Mouse (Mus musculus) limb, embryonic 10.5 days (tissue): ENCODE results near the gene Fignl1. TPM values are rescaled to one million over a fixed set of nuclear protein-coding genes. Genes with fewer than 3 reads are reported as not detected.

Experiments used
- DNase-seq: peaks from one replicate; pipeline ENCODE4 v3.0.0-alpha.2; 2017; ENCODE audit warnings: low spot score
- H3K27ac ChIP-seq: fragments of 300-500 bp; sonication (generic); 2 replicates; pipeline ENCODE4 v1.5.1; 2016; ENCODE audit warnings: mild to moderate bottlenecking
- H3K27me3 ChIP-seq: fragments of 300-500 bp; sonication (generic); 2 replicates; pipeline ENCODE4 v1.6.1; 2016; ENCODE audit warnings: low read depth, mild to moderate bottlenecking; ENCODE audit not compliant: poor library complexity, severe bottlenecking
- H3K36me3 ChIP-seq: fragments of 300-500 bp; sonication (generic); 2 replicates; pipeline ENCODE4 v1.6.1; 2016; ENCODE audit warnings: mild to moderate bottlenecking, moderate library complexity
- H3K4me1 ChIP-seq: fragments of 300-500 bp; sonication (generic); 2 replicates; pipeline ENCODE4 v1.6.1; 2016
- H3K4me3 ChIP-seq: fragments of 300-500 bp; sonication (generic); 2 replicates; pipeline ENCODE4 v1.5.1; 2016; ENCODE audit warnings: mild to moderate bottlenecking, moderate library complexity
- H3K9me3 ChIP-seq: fragments of 300-500 bp; sonication (generic); replicated peaks from 2 replicates; pipeline ENCODE4 v1.6.1; 2016; ENCODE audit warnings: mild to moderate bottlenecking
- WGBS: fragments of 180-500 bp; shearing (Covaris S2); methylation state at CpG from one replicate; pipeline ENCODE4 v1.1.7; 2016; 5-methylcytosine and 5-hydroxymethylcytosine counted together
- polyA plus RNA-seq: library from polyadenylated mRNA; unstranded; fragments of >200 nt; fragmentation: Nextera tagmentation; extraction: Ambion mirVana; gene quantifications from 2 replicates; pipeline ENCODE4 v1.2.1, GENCODE M21; 2016

Fignl1 gene
- 101 and 110 TPM in 2 replicates for polyA plus RNA-seq

DNA sequence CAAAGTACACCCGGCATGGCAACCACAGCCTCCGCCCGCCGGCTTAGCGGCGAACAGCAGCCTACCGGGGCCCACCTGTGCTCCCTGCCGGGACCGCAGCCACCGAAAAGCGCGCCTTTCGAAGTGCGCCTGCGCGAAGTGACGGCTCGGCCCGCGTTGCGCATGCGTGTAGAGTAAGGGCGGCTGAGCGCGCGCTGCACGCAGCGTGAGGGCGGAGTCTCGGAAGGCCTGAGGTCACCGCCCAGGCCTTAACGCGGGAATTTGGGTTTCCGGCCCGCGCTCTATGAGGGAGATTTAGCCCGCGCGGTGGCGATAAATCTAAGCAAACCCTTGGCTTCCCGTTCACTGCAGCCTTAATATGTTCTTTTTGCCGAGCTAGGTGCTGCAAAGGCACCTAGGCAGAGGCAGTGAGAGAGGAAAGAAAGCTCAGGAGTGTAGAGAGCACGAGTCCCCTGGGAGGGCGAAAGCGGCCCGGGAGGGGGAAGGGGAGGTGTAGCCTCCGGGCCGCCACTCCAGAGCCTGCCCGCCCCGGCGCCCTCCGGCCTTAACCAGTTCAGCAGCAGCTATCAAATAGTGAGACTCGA lies at the start of gene Fignl1:
Fignl1 (minus strand) TSS at position 143 of the 584 bp plus-strand sequence.
- no peaks in the 10 kb centered on the region for H3K27me3 ChIP-seq
- peak within 1 kb of the TSS; percentile 69 for H3K4me3 ChIP-seq
- H3K4me1 ChIP-seq = peaks cover 34% of the 10 kb centered on the region
- H3K27ac ChIP-seq = peak within 1 kb of the TSS; percentile 97
- peak; percentile 99 for DNase-seq
- H3K36me3 ChIP-seq = peaks cover 30% of the 10 kb centered on the region
- H3K9me3 ChIP-seq = no peaks in the 10 kb centered on the region
- WGBS = under 1% methylated on average over 53 of the region's 53 CpGs

DNA sequence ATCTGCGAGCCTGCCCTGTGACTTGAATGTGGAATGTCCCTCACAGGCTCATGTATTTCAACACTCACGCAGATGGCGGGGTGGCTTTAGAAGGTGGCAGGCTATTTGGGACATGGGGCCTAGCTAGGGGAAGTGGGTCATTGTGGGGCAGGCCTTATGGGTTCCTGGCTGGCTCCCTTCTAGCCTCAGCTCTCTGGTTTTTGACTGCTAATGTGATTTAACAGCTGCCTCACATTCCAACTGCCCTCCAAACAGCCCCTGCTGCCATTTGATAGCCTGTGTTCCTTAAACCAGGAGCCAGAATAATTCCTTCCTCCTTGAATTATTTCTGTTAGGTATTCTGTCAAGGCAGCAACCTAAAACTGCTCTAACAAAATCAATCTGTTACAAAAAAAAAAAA lies 48.2 kb upstream of the Fignl1 start:
- Histone ChIP-seq H3K4me3 (no peak overlapping the region), H3K9me3 (no peaks in the 10 kb centered on the region; the same call in 1 of the 2 replicates), H3K27ac (peak overlapping the region; percentile 67; the same call in 1 of the 2 replicates), H3K4me1 (peaks cover 33% of the 10 kb centered on the region), H3K27me3 (no peaks in the 10 kb centered on the region), H3K36me3 (peaks cover 4% of the 10 kb centered on the region; the same call in 1 of the 2 replicates)
- no peak for DNase-seq
- 97% methylated on average over 3 of the region's 3 CpGs for WGBS

DNA sequence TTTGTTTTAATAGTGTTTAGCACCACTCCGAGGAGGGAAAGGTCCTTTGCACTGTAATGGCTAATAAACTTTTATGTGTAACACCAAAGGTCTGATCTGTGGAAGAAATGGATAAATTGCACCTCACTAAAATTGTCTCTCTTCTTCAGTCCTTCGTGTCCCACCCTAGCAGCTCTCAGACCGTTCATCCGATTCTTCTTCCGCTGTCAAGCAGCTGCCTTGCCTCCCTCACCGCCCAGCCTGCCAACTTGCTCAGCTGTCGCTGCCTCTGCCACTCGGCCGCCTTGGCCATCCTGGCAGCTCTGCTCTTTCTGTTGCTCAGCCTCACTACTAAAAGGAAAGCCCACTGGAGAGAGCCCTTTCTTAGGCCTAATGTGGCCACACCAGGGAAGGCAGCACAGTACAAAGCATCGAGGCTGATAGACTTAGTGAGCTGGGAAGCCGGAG lies 46.9 kb upstream of the Fignl1 start:
- Histone ChIP-seq H3K27ac (peak overlapping the region; percentile 88), H3K27me3 (no peaks in the 10 kb centered on the region), H3K4me1 (peaks cover 40% of the 10 kb centered on the region), H3K9me3 (no peaks in the 10 kb centered on the region; the same call in 1 of the 2 replicates), H3K4me3 (no peak overlapping the region), H3K36me3 (peaks cover 4% of the 10 kb centered on the region; the same call in 1 of the 2 replicates)
- 45% methylated on average over 11 of the region's 11 CpGs for WGBS
- DNase-seq = no peak

DNA sequence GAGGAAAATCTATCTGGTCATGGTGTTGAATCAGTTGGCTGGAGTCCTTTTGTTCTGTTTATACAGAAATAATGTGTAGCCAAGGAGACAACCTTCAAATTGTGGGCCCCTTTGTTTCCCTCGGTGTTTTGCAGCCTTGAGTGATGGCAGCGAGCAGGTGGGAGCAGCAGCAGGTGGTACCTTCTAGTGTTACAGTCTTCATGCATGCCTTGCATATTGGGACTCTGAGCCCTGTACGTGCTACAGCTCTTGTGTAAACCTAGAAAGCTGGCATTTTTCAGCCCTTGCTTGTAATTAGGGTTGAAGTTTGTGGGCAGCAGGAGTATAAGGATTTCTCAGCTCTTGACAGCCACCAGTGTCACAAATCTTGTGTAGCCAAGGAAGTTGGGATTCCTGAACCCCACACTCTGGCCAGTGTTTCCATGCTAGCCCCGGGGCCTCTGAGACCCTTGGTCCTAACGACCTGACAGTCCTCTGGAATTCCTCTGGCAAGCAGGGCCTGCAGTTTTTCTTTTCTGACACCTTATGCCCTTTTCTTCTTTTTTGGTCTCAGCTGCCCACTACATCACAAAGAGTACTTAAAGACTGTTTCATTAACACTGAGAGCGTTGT lies 46.4 kb upstream of the Fignl1 start:
- H3K27me3 ChIP-seq = no peaks in the 10 kb centered on the region
- 20% methylated on average over 6 of the region's 6 CpGs for WGBS
- H3K27ac ChIP-seq = peak overlapping the region; percentile 88
- no peaks in the 10 kb centered on the region; the same call in 1 of the 2 replicates for H3K9me3 ChIP-seq
- peak; percentile 66 for DNase-seq
- peaks cover 45% of the 10 kb centered on the region for H3K4me1 ChIP-seq
- H3K36me3 ChIP-seq = peaks cover 4% of the 10 kb centered on the region; the same call in 1 of the 2 replicates
- H3K4me3 ChIP-seq = no peak overlapping the region

DNA sequence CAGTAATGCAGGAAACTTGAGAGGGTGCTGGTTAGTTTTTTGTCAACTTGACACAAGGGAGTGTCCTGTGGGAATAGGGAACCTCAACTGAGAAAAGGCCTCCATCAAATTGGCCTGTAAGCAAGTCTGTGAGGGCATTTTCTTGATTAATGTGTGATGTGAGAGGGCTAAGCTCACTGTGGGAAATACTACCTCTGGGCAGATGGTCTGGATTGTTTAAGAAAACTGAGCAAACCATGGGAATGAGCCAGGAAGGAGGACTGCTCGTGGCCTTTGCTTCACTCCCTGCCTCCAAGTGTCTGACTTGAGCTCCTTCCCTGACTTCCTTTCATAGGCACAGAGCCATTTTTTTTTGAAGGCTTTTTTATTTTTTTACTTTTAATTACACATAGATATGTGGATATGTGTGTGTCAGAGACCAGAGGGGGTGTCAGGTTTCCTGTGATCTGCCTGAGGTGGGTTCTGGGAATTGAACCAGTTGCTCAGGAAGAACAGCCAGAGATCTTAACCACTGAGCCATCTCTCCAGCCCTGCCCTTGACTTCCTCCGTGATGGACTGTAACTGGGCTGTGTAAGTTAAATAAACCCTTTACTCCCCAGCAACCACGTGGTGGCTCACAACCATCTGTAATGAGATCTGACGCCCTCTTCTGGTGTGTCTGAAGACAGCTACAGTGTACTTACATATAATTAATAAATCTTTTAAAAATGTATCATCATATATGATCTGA lies 45.1 kb upstream of the Fignl1 start:
- peaks cover 49% of the 10 kb centered on the region for H3K4me1 ChIP-seq
- DNase-seq = no peak
- WGBS = 57% methylated on average over 4 of the region's 4 CpGs

DNA sequence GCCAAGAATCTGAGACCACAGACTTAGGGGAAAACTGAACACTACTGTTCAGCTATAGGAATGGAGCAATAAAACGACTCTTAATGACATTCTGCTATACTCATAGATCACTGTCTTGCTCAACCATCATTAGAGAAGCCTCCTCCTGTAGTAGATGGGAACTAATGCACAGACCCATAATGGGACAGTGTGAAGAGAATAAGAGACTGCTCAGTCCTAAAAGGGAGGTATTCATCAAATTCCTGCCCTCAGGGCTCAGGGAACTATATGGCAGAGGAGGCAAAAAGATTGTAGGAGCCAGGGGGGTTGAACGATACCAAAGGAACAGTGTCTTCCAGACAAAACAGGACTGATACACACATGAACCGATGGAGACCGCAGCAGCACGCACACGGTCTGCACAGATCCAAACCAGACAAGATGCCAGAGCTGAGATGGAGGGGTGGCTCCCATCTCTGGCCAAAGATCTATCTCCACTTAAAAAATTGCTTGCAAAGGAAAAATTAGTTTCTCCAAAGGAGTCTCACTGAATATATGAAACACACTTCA lies 43.3 kb upstream of the Fignl1 start:
- no peaks in the 10 kb centered on the region for H3K27me3 ChIP-seq
- H3K9me3 ChIP-seq = no peaks in the 10 kb centered on the region; the same call in 1 of the 2 replicates
- H3K27ac ChIP-seq = peak overlapping the region; percentile 50; the same call in 1 of the 2 replicates
- no peak overlapping the region for H3K4me3 ChIP-seq
- peak; percentile 26 for DNase-seq
- 75% methylated on average over 6 of the region's 6 CpGs for WGBS
- H3K4me1 ChIP-seq = peaks cover 49% of the 10 kb centered on the region
- H3K36me3 ChIP-seq = peaks cover 4% of the 10 kb centered on the region; the same call in 1 of the 2 replicates

More for the DNA sequence above, 45.1 kb upstream of the Fignl1 start:
- Histone ChIP-seq H3K27me3 (no peaks in the 10 kb centered on the region), H3K4me3 (no peak overlapping the region), H3K27ac (peak overlapping the region; percentile 88), H3K36me3 (peaks cover 4% of the 10 kb centered on the region; the same call in 1 of the 2 replicates), H3K9me3 (no peaks in the 10 kb centered on the region; the same call in 1 of the 2 replicates)

DNA sequence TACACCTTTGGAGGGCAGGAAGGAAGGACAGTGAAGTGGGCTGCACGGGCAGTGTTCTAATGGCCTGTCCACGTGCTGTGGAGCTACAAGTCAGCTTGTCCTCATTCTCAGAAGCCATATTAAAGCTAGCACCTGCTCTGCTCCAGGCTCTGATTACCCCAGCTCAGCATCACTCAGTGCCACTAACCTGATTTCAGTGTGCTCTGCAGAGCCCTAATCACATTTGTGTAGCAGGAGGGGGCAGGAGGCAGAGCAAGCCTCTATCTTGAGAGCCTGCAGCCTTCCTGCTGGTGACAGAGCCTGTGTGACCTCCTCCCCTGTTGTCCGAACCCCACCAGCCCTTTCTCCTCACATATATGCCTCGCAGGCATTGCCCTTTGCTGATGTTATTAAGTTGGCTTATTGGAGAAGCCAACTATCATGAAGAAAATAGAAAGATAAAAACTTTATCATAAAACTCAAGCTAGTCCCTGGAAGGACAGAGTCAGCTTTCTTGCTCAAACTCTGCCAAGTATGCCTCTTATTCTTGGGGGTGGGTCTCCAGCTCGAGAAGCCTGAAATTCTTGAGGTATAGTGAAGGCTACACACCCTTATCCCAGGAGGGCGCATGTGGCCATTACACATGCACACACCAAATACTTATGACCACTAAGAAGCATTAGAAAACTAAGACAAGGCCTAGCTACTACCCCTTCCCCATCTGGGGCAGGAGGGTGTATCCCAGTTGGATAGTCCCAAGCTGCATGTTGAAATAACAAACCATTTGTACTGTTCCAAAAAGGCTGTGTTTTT lies 41.9 kb upstream of the Fignl1 start:
- peak overlapping the region; percentile 70 for H3K27ac ChIP-seq
- H3K27me3 ChIP-seq = no peaks in the 10 kb centered on the region
- H3K36me3 ChIP-seq = no peaks in the 10 kb centered on the region
- WGBS = 70% methylated on average over 6 of the region's 6 CpGs
- no peak overlapping the region for H3K4me3 ChIP-seq
- H3K9me3 ChIP-seq = no peaks in the 10 kb centered on the region
- no peak for DNase-seq
- peaks cover 41% of the 10 kb centered on the region for H3K4me1 ChIP-seq

DNA sequence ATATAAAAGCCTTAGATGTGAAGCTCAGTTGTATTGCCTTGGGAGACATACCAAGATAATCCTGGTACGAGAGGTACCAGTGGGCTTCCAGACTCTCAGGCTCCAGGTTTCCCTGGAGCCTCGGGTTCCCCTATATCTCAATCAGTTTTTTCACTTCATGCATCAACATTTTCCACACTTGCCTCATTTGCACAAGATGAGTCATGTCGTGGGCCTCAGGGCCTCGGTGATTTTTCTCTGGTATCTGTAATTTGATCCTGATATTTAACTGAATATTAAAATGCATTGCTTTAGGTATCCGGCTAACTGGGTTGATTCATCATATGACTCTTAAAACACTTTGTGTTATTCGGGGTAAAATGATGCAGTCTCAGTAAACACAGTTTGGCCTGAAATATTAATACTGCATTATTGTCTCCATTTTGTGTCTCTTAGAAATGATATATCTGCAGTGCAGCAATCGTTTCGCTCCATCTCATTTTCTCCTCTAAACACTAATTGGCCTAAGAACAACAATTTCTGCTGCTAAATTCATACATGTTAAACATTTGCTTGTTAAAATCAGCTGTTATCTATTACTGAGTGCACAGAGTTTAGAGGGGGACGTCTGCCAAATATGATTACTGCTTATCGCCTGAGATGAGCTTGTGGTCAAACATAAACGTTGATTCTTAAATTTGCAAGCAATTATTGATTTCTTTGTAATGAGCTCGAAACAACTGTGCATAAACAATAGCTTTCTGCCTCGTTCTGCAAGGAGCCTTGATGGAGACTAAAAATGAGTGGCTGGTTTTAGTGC lies 41.0 kb upstream of the Fignl1 start:
- Histone ChIP-seq H3K9me3 (no peaks in the 10 kb centered on the region), H3K27me3 (no peaks in the 10 kb centered on the region), H3K27ac (peak overlapping the region; percentile 70), H3K4me1 (peaks cover 36% of the 10 kb centered on the region), H3K36me3 (no peaks in the 10 kb centered on the region), H3K4me3 (no peak overlapping the region)
- WGBS = 82% methylated on average over 13 of the region's 13 CpGs
- DNase-seq = no peak

DNA sequence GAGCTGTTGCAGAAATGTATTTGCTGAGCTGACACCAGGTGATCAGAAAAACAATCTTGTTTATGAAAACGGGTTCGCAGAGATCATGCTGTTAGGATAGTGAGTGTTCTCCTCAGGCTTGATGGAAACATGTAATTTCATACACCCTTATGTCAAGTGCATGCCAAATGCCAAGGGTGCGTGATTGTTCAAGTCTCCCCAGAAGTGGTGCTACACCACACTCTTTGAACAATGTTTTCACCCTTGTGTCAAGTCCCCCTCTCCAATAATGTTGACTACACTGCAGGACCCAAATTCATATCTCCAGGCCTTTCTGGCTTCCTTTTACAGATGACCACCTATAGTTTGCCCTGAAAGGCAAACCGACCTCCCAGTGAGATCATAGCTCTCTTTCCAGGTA lies 39.7 kb upstream of the Fignl1 start:
- peaks cover 31% of the 10 kb centered on the region for H3K4me1 ChIP-seq
- 89% methylated on average over 4 of the region's 4 CpGs for WGBS
- H3K27me3 ChIP-seq = no peaks in the 10 kb centered on the region
- no peak overlapping the region for H3K4me3 ChIP-seq
- no peak overlapping the region for H3K27ac ChIP-seq
- no peaks in the 10 kb centered on the region for H3K9me3 ChIP-seq
- H3K36me3 ChIP-seq = no peaks in the 10 kb centered on the region
- no peak for DNase-seq

DNA sequence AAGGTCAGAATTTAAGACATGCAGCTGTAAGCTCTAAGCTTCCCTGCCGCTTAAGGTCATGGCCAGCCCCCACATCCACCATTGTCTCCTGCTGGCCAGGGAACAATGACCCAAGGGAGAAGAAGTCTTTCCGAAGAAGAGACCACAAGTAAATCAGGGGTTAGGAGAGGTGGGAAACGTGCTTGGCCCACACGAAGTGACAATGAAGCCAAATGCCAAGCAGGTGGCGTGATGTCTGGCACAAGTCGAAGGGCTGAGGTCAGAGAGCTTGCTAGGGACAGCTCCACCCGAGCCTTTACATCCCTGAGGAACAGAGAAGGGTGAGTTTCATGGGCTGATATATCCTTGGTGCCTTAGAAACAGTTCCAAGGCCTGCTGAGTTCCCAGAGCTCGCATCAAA lies 36.3 kb upstream of the Fignl1 start:
- Histone ChIP-seq H3K27ac (peak overlapping the region; percentile 67), H3K4me3 (no peak overlapping the region), H3K4me1 (peaks cover 14% of the 10 kb centered on the region), H3K9me3 (no peaks in the 10 kb centered on the region), H3K36me3 (no peaks in the 10 kb centered on the region), H3K27me3 (no peaks in the 10 kb centered on the region)
- WGBS = 75% methylated on average over 8 of the region's 8 CpGs
- DNase-seq = peak; percentile 24

DNA sequence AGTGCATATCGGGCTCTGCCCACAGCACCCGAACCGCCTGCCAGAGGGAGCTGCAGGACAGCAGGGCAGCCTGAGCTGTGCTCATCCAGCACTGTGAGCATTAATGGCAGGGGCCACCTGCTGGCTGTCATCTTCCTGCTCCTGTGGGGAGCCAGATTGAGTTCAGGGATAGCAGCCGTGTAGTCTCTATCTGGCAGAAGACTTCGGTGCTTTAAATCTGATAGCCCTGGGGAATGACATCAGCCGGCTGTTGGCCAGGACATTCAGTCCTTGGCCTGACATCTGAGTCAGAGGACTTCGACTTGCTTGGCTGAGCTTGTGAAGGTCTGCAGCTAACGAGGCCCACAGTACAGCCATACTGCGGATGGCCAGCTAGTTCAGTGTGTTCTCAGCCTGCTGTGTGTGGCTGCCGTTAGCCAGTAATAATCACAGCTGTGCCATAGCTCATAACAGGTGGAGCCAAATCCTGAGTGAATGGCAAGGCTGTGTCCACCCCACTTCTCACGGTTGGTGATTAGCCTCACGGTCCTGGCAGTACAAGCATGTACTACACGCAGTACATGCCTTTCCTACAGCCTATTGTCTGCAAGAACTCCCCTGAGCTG lies 35.7 kb upstream of the Fignl1 start:
- H3K4me3 ChIP-seq = no peak overlapping the region
- H3K27ac ChIP-seq = peak overlapping the region; percentile 67
- DNase-seq = no peak
- peaks cover 12% of the 10 kb centered on the region for H3K4me1 ChIP-seq
- H3K9me3 ChIP-seq = no peaks in the 10 kb centered on the region
- H3K36me3 ChIP-seq = no peaks in the 10 kb centered on the region
- H3K27me3 ChIP-seq = no peaks in the 10 kb centered on the region
- WGBS = 56% methylated on average over 13 of the region's 13 CpGs
